Mouse (Mus musculus) Patski (cell line): ENCODE data around the gene Vps13d. TPM values are rescaled to one million over a fixed set of nuclear protein-coding genes. Genes with fewer than 3 reads are reported as not detected.
A peak's percentile ranks its signal among the peaks of the same experiment; 100 is the strongest.

Experiments
- ATAC-seq: fragments of 100-300 bp; one replicate; pipeline ENCODE4 v1.8.0; 2021
- CTCF ChIA-PET: fragments of 350-600 bp; sonication (Branson Sonifier 250); formaldehyde crosslinking; loops from one replicate; lab custom pipeline; 2022; ENCODE audit warnings: inconsistent platforms; lab: Charles Lee
- POLR2A ChIA-PET: fragments of 350-600 bp; sonication (Branson Sonifier 250); formaldehyde crosslinking; loops from one replicate; lab custom pipeline; 2022; ENCODE audit warnings: antibody characterized with exemption, inconsistent platforms; lab: Charles Lee
- DNase-seq: peaks from one replicate; pipeline ENCODE4 v3.0.0-alpha.2; 2011; ENCODE audit warnings: low read depth, low spot score
- H3K27me3 ChIP-seq: fragments of 371-371 bp; one replicate; pipeline ENCODE4 v1.5.1; 2021
- CTCF ChIP-seq: fragments of 100-300 bp; IDR thresholded peaks from one replicate; pipeline ENCODE4 v1.5.1; 2021
- in situ Hi-C: fragments of 300-500 bp; cut with MboI; formaldehyde crosslinking; loops from 3 replicates; pipeline ENCODE4 v1.11.1; 2018; ENCODE audit warnings: low pct_unique_long_range_greater_than_20kb, mixed read lengths
- polyA plus RNA-seq: library from polyadenylated mRNA; unstranded; gene quantifications from one replicate; pipeline ENCODE4 v1.2.3, GENCODE M21; 2021

Gene Vps13d
- polyA plus RNA-seq, 1 experiment from 2014 or later: 36.6 TPM

- H3K27me3 ChIP-seq: no peaks in the 10 kb centered on the region
- DNase-seq (no peak), ATAC-seq (no peak)
- ChIA-PET POLR2A (interaction anchor here (0.6 to 2.3 kb wide), 10 partner anchors 18 to 69 kb away, joined by 3 to 7 read pairs (median 4); no protein-coding TSS in a partner anchor), CTCF (interaction anchor here (1.4 to 3.2 kb wide), 5 partner anchors 12 to 68 kb away, joined by 3 to 9 read pairs (median 5); no protein-coding TSS in a partner anchor)
- TF ChIP-seq CTCF: no peak
- in situ Hi-C loops: no loop called here
These were observed 263.6 kb downstream of the Vps13d start for GRCm38 (mm10) chr4:144931167-144931566.

GRCm38 (mm10) chr4:144930366-144930765, 264.4 kb downstream of the Vps13d start:
- TF ChIP-seq CTCF: no peak
- ChIA-PET POLR2A (interaction anchor here (0.6 to 2.6 kb wide), 12 partner anchors 17 to 93 kb away, joined by 3 to 11 read pairs (median 4); no protein-coding TSS in a partner anchor), CTCF (interaction anchor here (0.7 to 3.2 kb wide), 12 partner anchors 13 to 196 kb away, joined by 3 to 9 read pairs (median 3); partner anchors contain the start of gene Dhrs3)
- no peak for DNase-seq
- ATAC-seq: peak; percentile 55
- no peaks in the 10 kb centered on the region for H3K27me3 ChIP-seq
- in situ Hi-C loops: no loop called here

- H3K27me3 ChIP-seq: no peaks in the 10 kb centered on the region
- in situ Hi-C loops: no loop called here
- ATAC-seq: peak; percentile 72
- DNase-seq: peak; percentile 99
- ChIA-PET POLR2A (interaction anchor here (0.6 to 2.6 kb wide), 10 partner anchors 19 to 94 kb away, joined by 3 to 11 read pairs (median 4); no protein-coding TSS in a partner anchor), CTCF (interaction anchor here (0.7 to 3.2 kb wide), 11 partner anchors 13 to 196 kb away, joined by 3 to 9 read pairs (median 3); partner anchors contain the start of gene Dhrs3)
- no peak for TF ChIP-seq CTCF
These were observed 265.0 kb downstream of the Vps13d start for GRCm38 (mm10) chr4:144929811-144930221.

- H3K27me3 ChIP-seq: no peaks in the 10 kb centered on the region
- no peak for TF ChIP-seq CTCF
- POLR2A ChIA-PET: interaction anchor here (0.6 to 2.6 kb wide), 6 partner anchors 31 to 88 kb away, joined by 3 to 11 read pairs (median 6); no protein-coding TSS in a partner anchor
- ATAC-seq (no peak), DNase-seq (no peak)
- CTCF ChIA-PET: interaction anchor here (1.0 to 1.2 kb wide), 2 partner anchors 28 to 95 kb away, joined by 3 to 4 read pairs; no protein-coding TSS in a partner anchor
- in situ Hi-C loops: no loop called here
These were observed 265.9 kb downstream of the Vps13d start for GRCm38 (mm10) chr4:144928693-144929436.

Other genes starting within 250 kb of the Vps13d start
- 0.12 TPM for gene Tnfrsf1b, start 51.9 kb upstream of the Vps13d start, polyA plus RNA-seq
- 0.03 TPM for gene Tnfrsf8, start 120.2 kb upstream of the Vps13d start, polyA plus RNA-seq